Mouse (Mus musculus) liver, embryonic 14.5 days (tissue): ENCODE measurements at regions not wholly inside any gene's neighbourhood (a gene's known extent, or its start where the extent isn't known, plus 50 kb on each side); places are given as distances from the start of the nearest gene placed in this dataset.

ENCODE experiments used
- CTCF ChIP-seq: IDR thresholded peaks from 2 replicates; pipeline ENCODE4 v1.5.1; 2016; ENCODE audit warnings: antibody characterized with exemption, low read depth, control low read depth
- EP300 ChIP-seq: IDR thresholded peaks from 2 replicates; pipeline ENCODE4 v1.6.1; 2016; ENCODE audit warnings: antibody characterized with exemption, low read depth

DNA sequence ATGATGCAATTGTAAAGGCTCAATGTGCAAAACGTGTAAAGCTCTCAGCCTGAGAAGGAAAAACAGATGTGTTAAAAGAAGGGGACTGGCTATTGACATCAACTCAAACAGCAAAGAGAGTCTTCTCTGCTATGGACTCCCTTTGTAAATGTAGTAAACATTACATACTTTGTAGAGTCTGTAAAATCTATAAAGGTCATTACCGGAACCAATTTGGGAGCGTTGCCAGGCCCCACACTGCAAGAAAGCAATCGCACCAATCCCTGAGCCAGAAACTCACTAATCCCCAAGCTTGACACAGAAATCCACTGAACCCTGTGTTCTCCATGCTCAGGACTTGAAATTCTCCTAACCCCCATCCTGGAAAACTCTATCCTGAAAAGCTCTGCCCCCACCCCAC is 697.2 kb upstream of the Tenm4 start:
- TF ChIP-seq CTCF = no peak
- TF ChIP-seq EP300 = no peak
